Mouse (Mus musculus) thymus, adult 2 months (tissue): ENCODE measurements around the gene Pms2. TPM values are rescaled to one million over a fixed set of nuclear protein-coding genes. Genes with fewer than 3 reads are reported as not detected.

Source experiments
- DNase-seq: peaks from one replicate; pipeline ENCODE4 v3.0.0; 2021
- H3K27ac ChIP-seq: fragments of 200-500 bp; 2 replicates; pipeline ENCODE4 v1.5.1; 2012; ENCODE audit warnings: low read length, control low read depth; ENCODE audit not compliant: control insufficient read depth, insufficient read depth
- H3K27me3 ChIP-seq: fragments of 200-500 bp; 2 replicates; pipeline ENCODE4 v1.6.1; 2012; ENCODE audit warnings: mild to moderate bottlenecking, low read length, moderate library complexity, mixed read lengths; ENCODE audit not compliant: control insufficient read depth, insufficient read depth
- H3K36me3 ChIP-seq: fragments of 200-500 bp; 2 replicates; pipeline ENCODE4 v1.6.1; 2012; ENCODE audit warnings: mild to moderate bottlenecking, low read length, moderate library complexity; ENCODE audit not compliant: control insufficient read depth, insufficient read depth
- H3K4me1 ChIP-seq: fragments of 200-500 bp; replicated peaks from 2 replicates; pipeline ENCODE4 v1.6.1; 2012; ENCODE audit warnings: low read length; ENCODE audit not compliant: control insufficient read depth, insufficient read depth
- H3K4me3 ChIP-seq: fragments of 200-500 bp; 2 replicates; pipeline ENCODE4 v1.5.1; 2012; ENCODE audit warnings: mild to moderate bottlenecking, low read length, control low read depth, moderate library complexity; ENCODE audit not compliant: control insufficient read depth, insufficient read depth
- CTCF ChIP-seq: fragments of 200-500 bp; IDR thresholded peaks from 2 replicates; pipeline ENCODE4 v1.5.1; 2012; ENCODE audit warnings: mild to moderate bottlenecking, control low read depth, low read length, moderate library complexity, borderline replicate concordance; ENCODE audit not compliant: control insufficient read depth, poor library complexity, insufficient read depth; ENCODE audit errors: extremely low read depth
- POLR2A ChIP-seq: fragments of 200-500 bp; IDR thresholded peaks from 2 replicates; pipeline ENCODE4 v1.6.1; 2012; ENCODE audit warnings: mild to moderate bottlenecking, low read length, control low read depth, moderate library complexity; ENCODE audit not compliant: control insufficient read depth, poor library complexity, insufficient read depth; ENCODE audit errors: extremely low read depth
- WGBS: fragments of 180-500 bp; shearing (Covaris S2); methylation state at CpG from one replicate; pipeline ENCODE4 v1.1.7; 2018; 5-methylcytosine and 5-hydroxymethylcytosine counted together
- polyA plus RNA-seq: library from polyadenylated mRNA; depleted of rRNA; stranded (reverse); fragments of >200 nt; gene quantifications from 2 replicates; pipeline ENCODE4 v1.2.3, GENCODE M21; 2012

The Pms2 gene
- polyA plus RNA-seq, 1 experiment, result 9.5 TPM

DNA sequence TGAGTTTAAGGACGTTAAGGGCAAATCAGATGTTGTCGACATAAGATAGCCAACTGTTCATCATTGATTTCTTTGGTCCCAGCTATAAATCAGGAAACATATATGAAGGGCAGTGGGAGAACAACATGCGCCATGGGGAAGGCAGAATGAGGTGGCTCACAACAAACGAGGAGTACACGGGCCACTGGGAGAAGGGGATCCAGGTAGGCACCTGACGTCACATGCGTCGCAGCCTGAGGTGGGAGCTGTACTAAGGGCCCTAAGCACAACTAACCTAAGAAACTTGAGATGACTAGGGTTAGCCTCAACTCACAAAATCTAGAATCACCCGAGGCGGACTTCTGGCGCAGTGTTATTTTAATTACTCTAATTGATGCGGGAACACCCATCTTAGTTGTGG lies 38.6 kb downstream of the Pms2 start:
- H3K4me1 ChIP-seq, result no peaks in the 10 kb centered on the region
- no peak for DNase-seq
- no peaks in the 10 kb centered on the region for H3K36me3 ChIP-seq
- TF ChIP-seq POLR2A (no peak), CTCF (no peak)
- WGBS, result 91% methylated on average over 12 of the region's 12 CpGs
- no peak overlapping the region for H3K4me3 ChIP-seq
- no peak overlapping the region for H3K27ac ChIP-seq
- H3K27me3 ChIP-seq, result no peaks in the 10 kb centered on the region

DNA sequence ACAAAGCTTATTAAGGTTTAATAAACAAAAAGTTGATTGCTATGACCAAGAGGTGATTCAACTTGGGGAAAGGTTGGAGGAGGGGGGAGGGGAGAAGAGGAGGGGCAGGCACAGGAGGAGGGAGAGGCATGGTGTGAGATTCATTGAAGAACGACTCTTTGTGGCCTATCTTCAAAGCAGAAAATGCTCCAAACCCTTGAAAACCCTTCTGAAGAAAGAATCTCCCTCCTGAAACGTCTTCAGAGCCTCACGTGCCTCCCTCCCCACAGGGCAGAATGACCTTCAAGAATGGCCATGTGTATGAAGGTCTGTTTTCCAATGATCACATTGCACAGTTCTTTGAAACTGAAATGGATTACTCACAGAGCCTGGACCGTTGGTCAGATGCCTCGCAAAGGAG lies 40.3 kb downstream of the Pms2 start:
- TF ChIP-seq POLR2A (no peak), CTCF (no peak)
- DNase-seq, result no peak
- WGBS, result 58% methylated on average over 5 of the region's 5 CpGs
- no peaks in the 10 kb centered on the region for H3K36me3 ChIP-seq
- no peaks in the 10 kb centered on the region for H3K4me1 ChIP-seq
- H3K27ac ChIP-seq, result no peak overlapping the region
- no peaks in the 10 kb centered on the region for H3K27me3 ChIP-seq
- H3K4me3 ChIP-seq, result no peak overlapping the region

- no peak overlapping the region for H3K27ac ChIP-seq
- H3K4me3 ChIP-seq, result no peak overlapping the region
- H3K36me3 ChIP-seq, result no peaks in the 10 kb centered on the region
- DNase-seq, result no peak
- H3K4me1 ChIP-seq, result no peaks in the 10 kb centered on the region
- no peaks in the 10 kb centered on the region for H3K27me3 ChIP-seq
- WGBS, result 95% methylated on average over 6 of the region's 6 CpGs
- TF ChIP-seq CTCF, result no peak
- no peak for TF ChIP-seq POLR2A
These were observed 47.3 kb downstream of the Pms2 start for GRCm38 (mm10) chr5:143957101-143957500.

- TF ChIP-seq POLR2A (no peak), CTCF (no peak)
- no peaks in the 10 kb centered on the region for H3K4me1 ChIP-seq
- no peak overlapping the region for H3K27ac ChIP-seq
- no peak overlapping the region for H3K4me3 ChIP-seq
- H3K36me3 ChIP-seq, result no peaks in the 10 kb centered on the region
- no peaks in the 10 kb centered on the region for H3K27me3 ChIP-seq
- no peak for DNase-seq
- 94% methylated on average over 11 of the region's 11 CpGs for WGBS
These were observed 49.8 kb downstream of the Pms2 start for GRCm38 (mm10) chr5:143959551-143959950.

- TF ChIP-seq CTCF (no peak), POLR2A (no peak)
- H3K4me3 ChIP-seq, result no peak overlapping the region
- 89% methylated on average over 8 of the region's 8 CpGs for WGBS
- no peaks in the 10 kb centered on the region for H3K36me3 ChIP-seq
- no peak for DNase-seq
- H3K4me1 ChIP-seq, result no peaks in the 10 kb centered on the region
- no peak overlapping the region for H3K27ac ChIP-seq
- no peaks in the 10 kb centered on the region for H3K27me3 ChIP-seq
These were observed 51.4 kb downstream of the Pms2 start for GRCm38 (mm10) chr5:143961176-143961575.

DNA sequence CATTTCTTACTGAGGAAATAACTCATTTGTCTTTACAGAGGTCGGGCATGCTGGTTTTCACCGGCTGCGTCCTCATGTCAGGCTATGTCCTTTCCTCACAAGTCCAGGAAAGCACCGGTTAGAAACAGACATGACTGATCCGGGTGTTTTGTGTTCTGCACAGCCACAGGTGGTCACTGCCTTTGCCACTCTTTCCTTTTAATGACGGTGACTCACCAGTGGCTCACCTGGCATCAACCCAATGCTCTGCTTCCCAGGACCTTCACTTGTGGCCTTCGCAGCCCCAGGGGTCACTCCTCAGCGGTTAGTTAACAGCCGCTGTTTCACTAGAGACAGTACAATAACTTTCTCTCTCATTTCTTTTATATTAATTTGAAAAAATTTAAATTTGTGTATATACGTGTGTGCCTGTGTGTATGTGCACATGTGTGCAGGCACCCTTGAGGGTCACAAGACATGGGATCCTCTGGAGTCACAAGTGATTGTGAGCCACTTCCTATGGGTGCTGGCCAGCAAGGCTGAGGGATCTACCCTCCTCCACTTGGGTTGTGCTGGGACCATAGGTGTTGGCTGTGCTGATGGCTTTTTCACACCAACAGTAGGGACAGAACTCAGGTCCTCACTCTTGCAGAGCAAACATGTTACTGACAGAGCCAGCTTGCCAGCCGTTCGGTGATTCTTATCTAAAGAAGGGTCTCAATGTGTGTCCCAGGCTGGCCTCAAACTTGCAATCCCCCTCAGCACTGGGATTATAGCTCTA lies 56.0 kb downstream of the Pms2 start:
- no peaks in the 10 kb centered on the region for H3K27me3 ChIP-seq
- 67% methylated on average over 12 of the region's 12 CpGs for WGBS

More for the DNA sequence above, 56.0 kb downstream of the Pms2 start:
- H3K27ac ChIP-seq, result no peak overlapping the region
- no peak overlapping the region for H3K4me3 ChIP-seq
- TF ChIP-seq POLR2A, result no peak
- TF ChIP-seq CTCF, result no peak
- no peaks in the 10 kb centered on the region for H3K4me1 ChIP-seq
- no peaks in the 10 kb centered on the region for H3K36me3 ChIP-seq
- no peak for DNase-seq
